Mouse (Mus musculus) c-Kit-positive CD71-positive TER-119-negative erythroid progenitor cells, embryonic 14.5 days (primary cell): ENCODE data around the gene Pter.

Experiments
- DNase-seq: peaks from one replicate; pipeline ENCODE4 v3.0.0-alpha.2; 2013; ENCODE audit warnings: low read depth

Gene Pter

GRCm38 (mm10) chr2:12923804-12924591, at the start of gene Pter:
TSS of gene Pter (plus strand) at chr2:12924041.
- DNase-seq, result peak; percentile 91

DNA sequence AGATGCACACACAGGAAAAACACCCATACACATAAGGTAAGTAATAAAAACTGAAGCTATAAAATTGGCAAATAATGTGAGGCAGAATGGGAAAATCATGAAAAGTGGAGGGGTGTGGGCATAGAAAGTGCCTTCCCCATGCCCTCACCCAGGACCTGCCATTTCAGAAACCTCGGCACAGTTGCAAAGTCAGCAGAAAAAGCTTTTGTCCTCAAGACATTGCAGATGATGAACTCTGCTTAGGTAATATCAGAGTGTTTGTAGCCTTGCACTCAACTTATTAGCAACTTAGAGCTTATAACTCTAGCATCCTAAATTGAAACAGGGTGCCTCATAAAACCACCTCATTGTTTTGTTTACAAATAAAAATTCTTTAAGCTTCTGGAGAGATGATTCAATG, 49.6 kb upstream of the Pter start:
- no peak for DNase-seq

DNA sequence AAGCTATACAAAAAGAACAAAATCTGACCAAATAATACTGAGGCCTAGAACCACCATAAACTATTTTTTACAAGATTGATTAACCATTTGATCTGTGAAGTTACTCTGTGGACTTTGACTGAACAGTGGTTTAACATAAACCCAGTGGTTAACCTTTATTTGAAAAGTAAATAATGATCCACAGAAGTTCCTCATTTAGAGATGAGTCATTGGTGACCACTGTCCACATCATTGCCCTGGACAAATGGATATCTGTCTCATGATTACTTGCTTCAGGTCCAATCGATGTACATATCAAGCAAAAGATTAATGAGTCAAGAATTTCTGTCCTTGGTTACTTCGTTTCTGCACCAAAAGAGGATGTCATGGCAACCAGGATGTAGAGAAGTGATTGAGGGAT, 44.3 kb upstream of the Pter start:
- DNase-seq, result no peak

DNA sequence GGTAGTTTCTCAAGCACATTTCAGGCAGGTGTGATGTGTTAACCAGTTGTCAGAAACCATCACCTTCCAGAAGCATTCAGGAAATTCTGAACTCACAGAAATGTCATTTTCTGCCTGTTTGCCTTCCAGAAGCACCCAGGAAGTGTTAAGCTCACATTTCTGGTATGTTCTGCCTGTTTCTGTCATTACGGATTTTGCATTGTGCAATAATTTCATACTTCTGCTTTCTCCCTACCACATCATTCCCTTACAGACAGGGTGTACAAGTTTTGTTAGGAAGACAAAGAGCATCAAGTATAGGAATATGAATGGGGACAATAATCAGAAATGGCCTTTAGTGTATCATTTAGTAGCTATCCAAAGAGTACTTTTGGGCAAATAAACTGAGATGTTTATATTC, 42.8 kb upstream of the Pter start:
- DNase-seq, result no peak

- no peak for DNase-seq
Measured at GRCm38 (mm10) chr2:12883276-12883914, 40.4 kb upstream of the Pter start.

- DNase-seq, result no peak
Measured at GRCm38 (mm10) chr2:12887015-12887414, 36.8 kb upstream of the Pter start.

- no peak for DNase-seq
Measured at GRCm38 (mm10) chr2:12905786-12906185, 18.1 kb upstream of the Pter start.

GRCm38 (mm10) chr2:12925643-12926042, 1.8 kb downstream of the Pter start:
- no peak for DNase-seq

- no peak for DNase-seq
Measured at GRCm38 (mm10) chr2:12930338-12930737, 6.5 kb downstream of the Pter start.

DNA sequence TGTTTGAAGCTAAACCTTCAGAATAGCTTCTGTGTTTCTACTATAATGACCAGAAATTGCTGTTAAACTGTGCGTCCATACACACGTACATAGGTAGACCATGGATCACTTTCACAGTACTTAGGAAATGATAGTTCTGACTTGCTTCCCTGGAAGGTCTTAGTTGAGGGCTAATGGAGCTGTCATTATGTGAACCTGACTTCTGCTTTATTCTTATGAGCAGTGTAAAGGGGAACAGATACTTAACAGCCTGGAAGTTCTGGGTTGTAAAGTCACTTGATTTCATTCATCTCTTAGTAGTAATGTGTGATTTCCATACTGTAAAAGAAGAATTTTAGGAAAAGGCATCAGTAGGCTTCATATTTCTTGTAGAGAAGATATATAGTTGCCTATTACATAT, 10.1 kb downstream of the Pter start:
- no peak for DNase-seq

DNA sequence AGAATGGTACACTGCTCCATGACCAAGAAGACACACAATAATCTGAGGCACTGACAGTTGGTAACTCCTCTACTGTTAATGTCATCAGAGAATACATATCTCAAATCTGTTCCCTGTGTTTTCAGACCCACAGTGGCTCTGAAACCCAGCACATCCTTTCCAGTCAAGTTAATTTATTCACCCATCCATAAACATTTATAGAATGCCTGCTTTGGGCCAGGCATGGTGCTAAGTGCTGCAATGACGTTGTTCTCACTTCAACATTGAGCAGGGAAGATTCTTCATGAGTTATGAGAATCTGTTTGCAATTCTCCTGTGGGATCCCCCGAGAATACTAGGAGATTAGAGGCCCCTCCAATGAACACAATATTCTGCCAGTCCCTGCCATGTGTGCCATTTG, 11.4 kb downstream of the Pter start:
- DNase-seq, result no peak

- no peak for DNase-seq
Measured at GRCm38 (mm10) chr2:12937461-12938217, 13.8 kb downstream of the Pter start.

DNA sequence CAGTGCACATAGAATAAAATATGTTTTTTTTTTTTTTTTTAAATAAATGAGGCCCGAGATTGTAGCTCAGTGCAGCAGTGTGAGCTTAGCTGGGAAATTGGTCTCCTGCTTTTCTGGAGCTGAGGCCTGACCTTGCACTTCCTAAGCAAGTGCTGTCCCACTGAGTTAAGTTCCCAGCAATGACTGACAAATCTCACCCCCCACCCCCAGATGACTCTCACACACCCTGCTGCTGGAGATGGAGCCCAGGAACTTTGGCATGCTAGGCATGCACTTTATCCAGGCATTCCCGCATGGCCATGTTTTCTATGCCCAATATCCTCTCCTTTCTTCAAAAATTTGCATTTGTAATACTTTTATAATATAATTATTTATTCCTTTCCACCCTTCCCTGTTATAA, 14.8 kb downstream of the Pter start:
- no peak for DNase-seq

- DNase-seq, result no peak
Measured at GRCm38 (mm10) chr2:12956703-12957424, 33.0 kb downstream of the Pter start.

DNA sequence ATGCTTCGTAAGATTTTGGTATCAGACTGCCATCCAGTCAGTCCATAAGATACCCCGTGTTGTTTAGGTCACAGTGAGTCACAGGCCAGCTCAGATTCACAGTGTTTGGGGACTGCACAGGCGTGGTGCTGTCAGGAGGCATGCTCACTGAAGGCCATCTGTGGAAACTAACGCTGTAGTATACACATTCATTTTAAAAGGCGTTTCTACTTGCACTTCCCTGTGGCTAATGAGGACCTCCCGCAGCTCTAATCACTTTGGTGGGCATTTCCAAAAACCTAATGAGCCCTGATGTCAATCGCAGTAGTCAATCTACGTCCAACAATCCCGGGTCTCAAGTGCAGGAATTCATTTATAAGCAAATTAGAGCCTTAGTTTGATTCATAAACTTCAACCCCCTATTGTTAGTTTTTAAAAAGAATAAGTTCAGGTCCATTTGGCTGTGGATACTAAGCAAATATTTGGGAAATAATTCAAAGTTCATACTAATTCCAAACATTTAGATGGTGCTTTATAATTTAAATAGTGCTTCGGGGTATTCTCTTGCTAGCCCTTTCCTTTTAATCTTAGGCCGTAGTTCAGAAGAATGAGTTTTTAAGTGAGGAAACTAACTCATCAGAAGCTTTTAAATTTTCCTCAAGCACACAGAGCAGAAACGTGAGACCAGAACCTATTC, 46.3 kb downstream of the Pter start:
- DNase-seq, result no peak

GRCm38 (mm10) chr2:12973752-12974151, 49.9 kb downstream of the Pter start:
- DNase-seq, result no peak

GRCm38 (mm10) chr2:12977367-12977766, 53.5 kb downstream of the Pter start:
- no peak for DNase-seq

- no peak for DNase-seq
Measured at GRCm38 (mm10) chr2:12978771-12979170, 54.9 kb downstream of the Pter start.

DNA sequence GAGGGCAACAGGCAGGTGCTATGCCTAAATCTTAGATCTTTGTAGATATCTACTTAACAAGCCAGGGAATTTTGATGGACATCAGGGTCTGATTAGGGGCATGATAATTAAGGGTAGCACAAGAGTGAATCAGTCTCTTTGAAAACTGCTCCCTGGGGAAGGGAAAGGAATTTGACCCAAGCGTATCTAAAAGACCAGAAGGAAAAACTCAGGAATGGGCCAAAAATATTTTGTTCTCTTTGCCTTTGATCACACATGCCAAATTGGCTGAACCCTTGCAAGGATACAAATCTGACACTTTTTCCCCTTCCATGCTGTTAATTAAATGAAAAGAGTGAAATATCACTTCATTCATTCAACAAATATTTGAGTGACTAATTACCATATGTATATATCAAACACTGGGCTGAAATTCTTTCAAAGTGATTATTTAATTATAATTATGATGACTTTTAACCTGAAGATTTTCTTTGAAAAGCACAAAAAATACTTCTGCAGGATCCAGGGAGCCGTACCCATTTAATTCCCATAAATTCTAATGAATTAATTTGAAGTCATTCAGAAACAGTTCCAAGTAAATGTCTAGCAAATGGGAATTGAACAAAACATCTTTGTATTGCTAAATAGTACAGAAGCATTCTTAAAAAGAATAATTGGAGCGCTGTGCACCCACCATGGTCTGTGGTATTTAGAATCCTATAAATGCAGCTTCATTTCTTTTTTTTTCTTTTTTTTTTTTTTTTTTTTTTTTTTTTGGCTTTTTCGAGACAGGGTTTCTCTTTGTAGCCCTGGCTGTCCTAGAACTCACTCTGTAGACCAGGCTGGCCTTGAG, 61.3 kb downstream of the Pter start:
- no peak for DNase-seq

GRCm38 (mm10) chr2:13000026-13000425, 76.2 kb downstream of the Pter start:
- DNase-seq, result no peak

DNA sequence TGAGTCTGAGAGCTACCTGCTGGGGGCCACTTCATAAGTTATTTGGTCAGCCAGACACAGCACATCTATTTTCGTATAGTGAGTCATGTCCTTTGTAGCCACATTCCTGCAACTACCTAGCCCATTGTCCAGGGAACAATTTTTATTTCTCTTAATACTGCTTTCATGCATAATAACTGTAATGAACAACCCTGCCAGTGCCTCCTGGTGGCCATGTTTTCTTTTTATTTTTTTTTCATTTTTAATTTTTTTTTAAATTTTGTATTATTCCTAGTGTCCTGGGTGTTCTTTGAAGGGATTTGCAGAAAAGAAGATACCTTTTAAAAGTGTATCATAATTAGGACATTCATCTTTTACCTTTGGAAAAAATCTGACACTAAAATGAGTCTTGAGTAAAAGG, 84.6 kb downstream of the Pter start:
- DNase-seq, result no peak
